Mouse (Mus musculus): ENCODE measurements at regions not wholly inside any gene's neighbourhood (a gene's known extent, or its start where the extent isn't known, plus 50 kb on each side); places are given as distances from the start of the nearest gene placed in this dataset.

DNA sequence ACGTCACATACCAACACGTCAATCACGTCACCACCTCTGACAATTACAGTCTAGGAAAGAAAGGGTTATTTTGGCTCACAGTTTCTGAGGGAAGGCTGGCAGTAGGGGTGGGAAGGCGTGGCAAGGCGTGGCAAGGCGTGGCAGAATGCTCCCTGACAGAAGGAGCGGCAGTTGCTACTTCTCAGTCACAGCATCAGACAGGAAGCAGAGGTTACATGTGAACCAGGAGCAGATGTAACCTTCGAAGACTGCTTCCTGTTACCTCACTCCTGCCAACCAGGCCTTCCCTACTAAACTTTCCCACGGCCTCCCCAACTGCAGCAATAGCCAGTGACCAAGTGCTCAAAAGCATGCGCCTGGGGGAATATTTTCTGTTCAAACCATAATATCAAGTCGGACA, 240.9 kb upstream of the Stt3b start:
- TF ChIP-seq POLR2A (IDR thresholded peaks at IDR 0.05; ENCODE audit: insufficient read depth, low read length) (no peak), CTCF (IDR thresholded peaks at IDR 0.05; ENCODE audit: low read depth, low read length) (no peak)

Measured in ES-Bruce4 (cell line).